Mouse (Mus musculus): ENCODE data around the gene Nsl1. TPM values are rescaled to one million over a fixed set of nuclear protein-coding genes. Genes with fewer than 3 reads are reported as not detected.
A peak's percentile ranks its signal among the peaks of the same experiment; 100 is the strongest.

Nsl1 gene
- polyA plus RNA-seq, 1 experiment from 2014 or later: 19.7 TPM

GRCm38 (mm10) chr1:191095019-191095418 is 32.2 kb downstream of the Nsl1 start:
- Histone ChIP-seq H3K4me2 (ENCODE audit: low read depth) (no peak overlapping the region), H3K9ac (ENCODE audit: low read length) (no peak overlapping the region), H3K9me3 (ENCODE audit: control insufficient read depth, low read length) (no peaks in the 10 kb centered on the region), H3K27me3 (ENCODE audit: control insufficient read depth, insufficient read depth, low read length) (peaks cover 9% of the 10 kb centered on the region), H3K4me1 (ENCODE audit: control insufficient read depth, insufficient read depth, low read length) (no peaks in the 10 kb centered on the region), H3K27ac (ENCODE audit: low read depth, low read length) (no peak overlapping the region), H3K4me3 (ENCODE audit: low read depth, low read length) (no peak overlapping the region), H3K36me3 (ENCODE audit: control insufficient read depth, insufficient read depth, low read length) (no peaks in the 10 kb centered on the region)
- WGBS: 76% methylated on average over 9 of the region's 9 CpGs
- DNase-seq (ENCODE audit: low spot score): no peak
- ATAC-seq (ENCODE audit: insufficient read depth, low FRiP score, low TSS enrichment): no peak

GRCm38 (mm10) chr1:191096871-191097681 is 34.3 kb downstream of the Nsl1 start:
- H3K27me3 ChIP-seq (ENCODE audit: control insufficient read depth, insufficient read depth, low read length): peaks cover 9% of the 10 kb centered on the region
- H3K9me3 ChIP-seq (ENCODE audit: control insufficient read depth, low read length): no peaks in the 10 kb centered on the region
- ATAC-seq (ENCODE audit: insufficient read depth, low FRiP score, low TSS enrichment) (no peak; the same call in 1 of the 2 replicates), DNase-seq (ENCODE audit: low spot score) (no peak)
- H3K4me3 ChIP-seq (ENCODE audit: low read depth, low read length): no peak overlapping the region; the same call in 1 of the 2 replicates
- 57% methylated on average over 14 of the region's 14 CpGs for WGBS
- H3K9ac ChIP-seq (ENCODE audit: low read length): no peak overlapping the region; the same call in 1 of the 2 replicates
- peak overlapping the region; percentile 98 for H3K4me2 ChIP-seq (ENCODE audit: low read depth)
- H3K27ac ChIP-seq (ENCODE audit: low read depth, low read length): no peak overlapping the region
- no peaks in the 10 kb centered on the region for H3K4me1 ChIP-seq (ENCODE audit: control insufficient read depth, insufficient read depth, low read length)
- no peaks in the 10 kb centered on the region for H3K36me3 ChIP-seq (ENCODE audit: control insufficient read depth, insufficient read depth, low read length)

- Histone ChIP-seq H3K4me3 (ENCODE audit: low read depth, low read length) (peak within 1 kb of the TSS; percentile 54), H3K4me2 (ENCODE audit: low read depth) (peak within 1 kb of the TSS; percentile 98), H3K4me1 (ENCODE audit: control insufficient read depth, insufficient read depth, low read length) (no peaks in the 10 kb centered on the region), H3K27me3 (ENCODE audit: control insufficient read depth, insufficient read depth, low read length) (peaks cover 9% of the 10 kb centered on the region), H3K9me3 (ENCODE audit: control insufficient read depth, low read length) (no peaks in the 10 kb centered on the region), H3K9ac (ENCODE audit: low read length) (peak within 1 kb of the TSS; percentile 54), H3K36me3 (ENCODE audit: control insufficient read depth, insufficient read depth, low read length) (no peaks in the 10 kb centered on the region), H3K27ac (ENCODE audit: low read depth, low read length) (no peak within 1 kb of the TSS)
- DNase-seq (ENCODE audit: low spot score): peak; percentile 69
- under 1% methylated on average over 86 of the region's 95 CpGs for WGBS
- peak; percentile 86 for ATAC-seq (ENCODE audit: insufficient read depth, low FRiP score, low TSS enrichment)
Measured at GRCm38 (mm10) chr1:191097802-191098747, 35.3 kb downstream of the Nsl1 start, which contains the start of gene Batf3. Gene Batf3 (plus strand): TSS chr1:191097847.

- no peak overlapping the region for H3K4me2 ChIP-seq (ENCODE audit: low read depth)
- H3K9ac ChIP-seq (ENCODE audit: low read length): no peak overlapping the region
- WGBS: 42% methylated on average over 5 of the region's 5 CpGs
- H3K27me3 ChIP-seq (ENCODE audit: control insufficient read depth, insufficient read depth, low read length): peaks cover 9% of the 10 kb centered on the region
- DNase-seq (ENCODE audit: low spot score) (no peak), ATAC-seq (ENCODE audit: insufficient read depth, low FRiP score, low TSS enrichment) (no peak)
- no peaks in the 10 kb centered on the region for H3K36me3 ChIP-seq (ENCODE audit: control insufficient read depth, insufficient read depth, low read length)
- H3K9me3 ChIP-seq (ENCODE audit: control insufficient read depth, low read length): no peaks in the 10 kb centered on the region
- H3K27ac ChIP-seq (ENCODE audit: low read depth, low read length): no peak overlapping the region
- no peaks in the 10 kb centered on the region for H3K4me1 ChIP-seq (ENCODE audit: control insufficient read depth, insufficient read depth, low read length)
- H3K4me3 ChIP-seq (ENCODE audit: low read depth, low read length): no peak overlapping the region
Measured at GRCm38 (mm10) chr1:191099114-191099513, 36.3 kb downstream of the Nsl1 start.

- Histone ChIP-seq H3K9me3 (ENCODE audit: control insufficient read depth, low read length) (no peaks in the 10 kb centered on the region), H3K9ac (ENCODE audit: low read length) (no peak overlapping the region), H3K4me2 (ENCODE audit: low read depth) (no peak overlapping the region), H3K4me1 (ENCODE audit: control insufficient read depth, insufficient read depth, low read length) (no peaks in the 10 kb centered on the region), H3K36me3 (ENCODE audit: control insufficient read depth, insufficient read depth, low read length) (no peaks in the 10 kb centered on the region), H3K27me3 (ENCODE audit: control insufficient read depth, insufficient read depth, low read length) (peaks cover 9% of the 10 kb centered on the region), H3K27ac (ENCODE audit: low read depth, low read length) (no peak overlapping the region), H3K4me3 (ENCODE audit: low read depth, low read length) (no peak overlapping the region)
- DNase-seq (ENCODE audit: low spot score) (no peak), ATAC-seq (ENCODE audit: insufficient read depth, low FRiP score, low TSS enrichment) (no peak)
- WGBS: 78% methylated on average over 5 of the region's 5 CpGs
Measured at GRCm38 (mm10) chr1:191099772-191100291, 37.0 kb downstream of the Nsl1 start.

- no peak overlapping the region for H3K4me3 ChIP-seq (ENCODE audit: low read depth, low read length)
- H3K4me2 ChIP-seq (ENCODE audit: low read depth): no peak overlapping the region
- H3K9me3 ChIP-seq (ENCODE audit: control insufficient read depth, low read length): no peaks in the 10 kb centered on the region
- no peak overlapping the region for H3K9ac ChIP-seq (ENCODE audit: low read length)
- H3K4me1 ChIP-seq (ENCODE audit: control insufficient read depth, insufficient read depth, low read length): no peaks in the 10 kb centered on the region
- H3K27ac ChIP-seq (ENCODE audit: low read depth, low read length): no peak overlapping the region
- peaks cover 5% of the 10 kb centered on the region; the same call in 1 of the 2 replicates for H3K27me3 ChIP-seq (ENCODE audit: control insufficient read depth, insufficient read depth, low read length)
- H3K36me3 ChIP-seq (ENCODE audit: control insufficient read depth, insufficient read depth, low read length): no peaks in the 10 kb centered on the region
- 81% methylated on average over 15 of the region's 15 CpGs for WGBS
- ATAC-seq (ENCODE audit: insufficient read depth, low FRiP score, low TSS enrichment) (no peak), DNase-seq (ENCODE audit: low spot score) (no peak)
Measured at GRCm38 (mm10) chr1:191102730-191103370, 40.0 kb downstream of the Nsl1 start.

GRCm38 (mm10) chr1:191105246-191105645 is 42.4 kb downstream of the Nsl1 start:
- DNase-seq (ENCODE audit: low spot score) (no peak), ATAC-seq (ENCODE audit: insufficient read depth, low FRiP score, low TSS enrichment) (no peak)
- H3K27ac ChIP-seq (ENCODE audit: low read depth, low read length): no peak overlapping the region
- no peaks in the 10 kb centered on the region for H3K4me1 ChIP-seq (ENCODE audit: control insufficient read depth, insufficient read depth, low read length)
- no peak overlapping the region for H3K4me2 ChIP-seq (ENCODE audit: low read depth)
- H3K9ac ChIP-seq (ENCODE audit: low read length): no peak overlapping the region
- WGBS: 80% methylated on average over 9 of the region's 9 CpGs
- no peaks in the 10 kb centered on the region for H3K9me3 ChIP-seq (ENCODE audit: control insufficient read depth, low read length)
- no peaks in the 10 kb centered on the region for H3K27me3 ChIP-seq (ENCODE audit: control insufficient read depth, insufficient read depth, low read length)
- no peak overlapping the region for H3K4me3 ChIP-seq (ENCODE audit: low read depth, low read length)
- H3K36me3 ChIP-seq (ENCODE audit: control insufficient read depth, insufficient read depth, low read length): no peaks in the 10 kb centered on the region

- WGBS: 80% methylated on average over 10 of the region's 10 CpGs
- DNase-seq (ENCODE audit: low spot score): no peak
- ATAC-seq (ENCODE audit: insufficient read depth, low FRiP score, low TSS enrichment): no peak
- Histone ChIP-seq H3K36me3 (ENCODE audit: control insufficient read depth, insufficient read depth, low read length) (no peaks in the 10 kb centered on the region), H3K9me3 (ENCODE audit: control insufficient read depth, low read length) (no peaks in the 10 kb centered on the region), H3K4me1 (ENCODE audit: control insufficient read depth, insufficient read depth, low read length) (no peaks in the 10 kb centered on the region), H3K4me3 (ENCODE audit: low read depth, low read length) (no peak overlapping the region), H3K4me2 (ENCODE audit: low read depth) (no peak overlapping the region), H3K27ac (ENCODE audit: low read depth, low read length) (no peak overlapping the region), H3K9ac (ENCODE audit: low read length) (no peak overlapping the region), H3K27me3 (ENCODE audit: control insufficient read depth, insufficient read depth, low read length) (no peaks in the 10 kb centered on the region)
Measured at GRCm38 (mm10) chr1:191107306-191107705, 44.5 kb downstream of the Nsl1 start.

Measured in neural tube, embryonic 11.5 days (tissue).